Mouse (Mus musculus): ENCODE data around the gene Herc4.

- TF ChIP-seq POLR2A (IDR thresholded peaks at IDR 0.05; ENCODE audit: control insufficient read depth, low read depth, low read length) (no peak), CTCF (IDR thresholded peaks at IDR 0.05; ENCODE audit: control insufficient read depth, insufficient read depth, insufficient replicate concordance, low read depth, low read length) (no peak)
Observed at GRCm38 (mm10) chr10:63203002-63203401, 40.6 kb upstream of the Herc4 start.
